Mouse (Mus musculus) heart, embryonic 15.5 days (tissue): ENCODE data around the gene Gimap9. TPM values are rescaled to one million over a fixed set of nuclear protein-coding genes. Genes with fewer than 3 reads are reported as not detected.
A peak's percentile ranks its signal among the peaks of the same experiment; 100 is the strongest.

Experiments
- ATAC-seq: fragments of 200-750 bp; cut with Nextera tagmentation; replicated peaks from 2 replicates; pipeline ENCODE4 v1.8.0; 2017; ENCODE audit warnings: low read depth, moderate TSS enrichment; ENCODE audit not compliant: insufficient number of reproducible peaks, insufficient read depth, low FRiP score
- H3K27ac ChIP-seq: fragments of 300-500 bp; sonication (generic); 2 replicates; pipeline ENCODE4 v1.5.1; 2015; ENCODE audit warnings: mild to moderate bottlenecking, inconsistent platforms
- H3K27me3 ChIP-seq: fragments of 300-500 bp; sonication (generic); 2 replicates; pipeline ENCODE4 v1.6.1; 2015; ENCODE audit warnings: inconsistent platforms
- H3K36me3 ChIP-seq: fragments of 300-500 bp; sonication (generic); 2 replicates; pipeline ENCODE4 v1.6.1; 2015; ENCODE audit warnings: mild to moderate bottlenecking, inconsistent platforms
- H3K4me1 ChIP-seq: fragments of 300-500 bp; sonication (generic); replicated peaks from 2 replicates; pipeline ENCODE4 v1.6.1; 2015; ENCODE audit warnings: inconsistent platforms
- H3K4me2 ChIP-seq: fragments of 300-500 bp; sonication (generic); 2 replicates; pipeline ENCODE4 v1.6.1; 2015; ENCODE audit warnings: inconsistent platforms, mild to moderate bottlenecking, moderate library complexity
- H3K4me3 ChIP-seq: fragments of 300-500 bp; sonication (generic); 2 replicates; pipeline ENCODE4 v1.5.1; 2015; ENCODE audit warnings: mild to moderate bottlenecking, inconsistent platforms
- H3K9ac ChIP-seq: fragments of 300-500 bp; sonication (generic); 2 replicates; pipeline ENCODE4 v1.6.1; 2015; ENCODE audit warnings: mild to moderate bottlenecking, inconsistent platforms
- H3K9me3 ChIP-seq: fragments of 300-500 bp; sonication (generic); replicated peaks from 2 replicates; pipeline ENCODE4 v1.6.1; 2016; ENCODE audit warnings: inconsistent platforms
- WGBS: fragments of 180-500 bp; shearing (Covaris S2); methylation state at CpG from one replicate; pipeline ENCODE4 v1.1.7; 2015; ENCODE audit warnings: mixed read lengths; 5-methylcytosine and 5-hydroxymethylcytosine counted together
- polyA plus RNA-seq: library from polyadenylated mRNA; unstranded; fragments of >200 nt; fragmentation: Nextera tagmentation; extraction: Ambion mirVana; gene quantifications from 2 replicates; pipeline ENCODE4 v1.2.1, GENCODE M21; 2015

The Gimap9 gene
- polyA plus RNA-seq, 1 experiment from 2014 or later = 7.9 TPM

DNA sequence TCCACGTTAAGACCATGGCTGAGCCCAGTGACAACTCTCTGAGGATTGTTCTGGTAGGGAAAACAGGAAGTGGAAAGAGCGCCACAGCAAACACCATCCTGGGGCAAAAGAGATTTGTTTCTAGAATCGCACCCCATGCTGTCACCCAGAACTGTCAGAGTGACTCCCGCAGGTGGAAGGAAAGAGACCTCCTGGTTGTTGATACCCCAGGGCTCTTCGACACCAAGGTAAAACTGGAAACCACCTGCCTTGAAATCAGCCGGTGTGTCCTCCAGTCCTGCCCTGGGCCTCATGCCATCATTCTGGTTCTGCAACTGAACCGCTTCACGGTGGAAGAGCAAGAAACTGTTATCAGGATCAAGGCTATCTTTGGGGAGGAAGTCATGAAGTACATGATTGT lies 47.5 kb downstream of the Gimap9 start:
- Histone ChIP-seq H3K4me3 (no peak overlapping the region), H3K27ac (no peak overlapping the region), H3K36me3 (no peaks in the 10 kb centered on the region), H3K9me3 (no peaks in the 10 kb centered on the region), H3K4me2 (no peak overlapping the region), H3K4me1 (peaks cover 9% of the 10 kb centered on the region), H3K9ac (no peak overlapping the region), H3K27me3 (no peaks in the 10 kb centered on the region)
- 66% methylated on average over 8 of the region's 8 CpGs for WGBS
- no peak for ATAC-seq

DNA sequence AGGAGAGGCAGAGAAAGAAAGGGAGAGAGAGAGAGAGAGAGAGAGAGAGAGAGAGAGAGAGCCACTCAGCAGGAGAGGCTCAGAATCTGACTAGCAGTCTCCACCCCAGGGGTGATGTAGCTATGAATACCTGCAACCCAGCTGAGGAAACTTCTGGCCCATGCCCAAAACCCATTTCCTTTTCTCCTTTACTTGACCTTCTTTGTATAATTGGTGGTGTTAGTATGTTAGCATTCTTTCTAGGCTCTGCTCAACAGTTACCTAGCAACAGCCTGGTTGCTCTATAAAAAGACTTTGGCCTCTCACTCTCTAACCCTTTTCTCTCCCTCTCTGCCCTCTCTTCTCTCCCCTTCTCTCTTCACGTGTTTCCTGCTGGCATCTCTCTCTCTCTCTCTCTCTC lies 49.5 kb downstream of the Gimap9 start:
- Histone ChIP-seq H3K36me3 (no peaks in the 10 kb centered on the region), H3K27ac (peak overlapping the region; percentile 47), H3K4me2 (no peak overlapping the region), H3K9ac (no peak overlapping the region), H3K27me3 (no peaks in the 10 kb centered on the region), H3K4me3 (no peak overlapping the region), H3K4me1 (peaks cover 9% of the 10 kb centered on the region), H3K9me3 (no peaks in the 10 kb centered on the region)
- ATAC-seq = peak; percentile 74
- 0% methylated on average over 1 of the region's 1 CpGs for WGBS

DNA sequence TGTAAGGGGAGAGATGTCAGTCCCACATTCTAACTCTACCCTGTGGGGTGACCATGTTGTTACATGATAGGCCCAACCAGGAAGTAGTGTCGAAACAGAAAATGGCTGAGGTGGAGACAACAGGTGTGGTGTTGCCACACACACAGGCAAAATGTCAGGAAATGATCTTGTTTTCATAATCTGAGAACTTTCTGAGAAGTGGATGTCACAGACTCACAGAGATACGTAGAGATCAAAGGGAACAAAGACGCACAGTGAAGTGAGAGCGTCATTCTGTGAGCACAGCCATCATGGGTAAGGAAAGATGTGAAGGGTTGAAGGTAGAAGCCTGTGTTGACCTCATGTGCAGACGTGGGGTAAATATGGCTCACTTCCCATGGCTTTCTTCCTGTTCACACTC lies 51.8 kb downstream of the Gimap9 start:
- no peak overlapping the region for H3K27ac ChIP-seq
- 89% methylated on average over 5 of the region's 5 CpGs for WGBS
- no peaks in the 10 kb centered on the region for H3K36me3 ChIP-seq
- no peaks in the 10 kb centered on the region for H3K9me3 ChIP-seq
- no peak overlapping the region for H3K4me3 ChIP-seq
- no peaks in the 10 kb centered on the region for H3K27me3 ChIP-seq
- H3K9ac ChIP-seq = no peak overlapping the region
- no peak overlapping the region for H3K4me2 ChIP-seq
- peaks cover 9% of the 10 kb centered on the region for H3K4me1 ChIP-seq
- ATAC-seq = no peak

Other genes with a start within 250 kb of the Gimap9 start
- gene Zfp467, start 230.3 kb upstream of the Gimap9 start, polyA plus RNA-seq = 18.5 and 20.4 TPM in 2 replicates
- gene Sspo, start 227.9 kb upstream of the Gimap9 start, polyA plus RNA-seq = 0.16 and 0.51 TPM in 2 replicates
- gene Atp6v0e2, start 138.5 kb upstream of the Gimap9 start, polyA plus RNA-seq = 17.5 and 18.6 TPM in 2 replicates
- 6.0 and 7.0 TPM in 2 replicates for gene Lrrc61, start 121.3 kb upstream of the Gimap9 start, polyA plus RNA-seq
- 50.4 and 53.8 TPM in 2 replicates for gene Rarres2, start 103.3 kb upstream of the Gimap9 start, polyA plus RNA-seq
- gene Gm45021, start 86.5 kb upstream of the Gimap9 start, polyA plus RNA-seq = 0.70 TPM in 1 of 2 replicates, not detected in the other
- 23.4 and 28.1 TPM in 2 replicates for gene Repin1, start 82.2 kb upstream of the Gimap9 start, polyA plus RNA-seq
- not detected in 2 replicates for gene Gm44965, start 82.2 kb upstream of the Gimap9 start, polyA plus RNA-seq
- 5.7 and 7.3 TPM in 2 replicates for gene Zfp775, start 74.1 kb upstream of the Gimap9 start, polyA plus RNA-seq
- 0.94 and 1.0 TPM in 2 replicates for gene AI854703, start 49.4 kb upstream of the Gimap9 start, polyA plus RNA-seq
- 1.6 and 1.7 TPM in 2 replicates for gene Gimap8, start 28.9 kb upstream of the Gimap9 start, polyA plus RNA-seq
- 23.5 and 27.1 TPM in 2 replicates for gene Gimap4, start 8.4 kb downstream of the Gimap9 start, polyA plus RNA-seq
- gene Gimap6, start 32.1 kb downstream of the Gimap9 start, polyA plus RNA-seq = 32.3 and 35.6 TPM in 2 replicates
- gene Gm28053, start 42.5 kb downstream of the Gimap9 start, polyA plus RNA-seq = 3.3 and 4.6 TPM in 2 replicates
- 0.23 and 0.27 TPM in 2 replicates for gene Gimap7, start 42.5 kb downstream of the Gimap9 start, polyA plus RNA-seq
- 26.4 and 31.6 TPM in 2 replicates for gene Gimap1, start 62.9 kb downstream of the Gimap9 start, polyA plus RNA-seq
- 6.2 and 9.4 TPM in 2 replicates for gene Gimap5, start 70.1 kb downstream of the Gimap9 start, polyA plus RNA-seq
- gene Gimap3, start 94.7 kb downstream of the Gimap9 start, polyA plus RNA-seq = 0.08 TPM in 1 of 2 replicates, not detected in the other
- gene Tmem176a, start 164.8 kb downstream of the Gimap9 start, polyA plus RNA-seq = 59.6 and 88.1 TPM in 2 replicates
- gene Tmem176b, start 165.4 kb downstream of the Gimap9 start, polyA plus RNA-seq = 191 and 255 TPM in 2 replicates
- not detected in 2 replicates for gene Aoc1, start 196.8 kb downstream of the Gimap9 start, polyA plus RNA-seq